Mouse (Mus musculus) thymus, adult 2 months (tissue): ENCODE measurements around the gene Nup35.

Source experiments
- CTCF ChIP-seq: fragments of 200-500 bp; IDR thresholded peaks from 2 replicates; pipeline ENCODE4 v1.5.1; 2012; ENCODE audit warnings: mild to moderate bottlenecking, control low read depth, low read length, moderate library complexity, borderline replicate concordance; ENCODE audit not compliant: control insufficient read depth, poor library complexity, insufficient read depth; ENCODE audit errors: extremely low read depth
- POLR2A ChIP-seq: fragments of 200-500 bp; IDR thresholded peaks from 2 replicates; pipeline ENCODE4 v1.6.1; 2012; ENCODE audit warnings: mild to moderate bottlenecking, low read length, control low read depth, moderate library complexity; ENCODE audit not compliant: control insufficient read depth, poor library complexity, insufficient read depth; ENCODE audit errors: extremely low read depth

DNA sequence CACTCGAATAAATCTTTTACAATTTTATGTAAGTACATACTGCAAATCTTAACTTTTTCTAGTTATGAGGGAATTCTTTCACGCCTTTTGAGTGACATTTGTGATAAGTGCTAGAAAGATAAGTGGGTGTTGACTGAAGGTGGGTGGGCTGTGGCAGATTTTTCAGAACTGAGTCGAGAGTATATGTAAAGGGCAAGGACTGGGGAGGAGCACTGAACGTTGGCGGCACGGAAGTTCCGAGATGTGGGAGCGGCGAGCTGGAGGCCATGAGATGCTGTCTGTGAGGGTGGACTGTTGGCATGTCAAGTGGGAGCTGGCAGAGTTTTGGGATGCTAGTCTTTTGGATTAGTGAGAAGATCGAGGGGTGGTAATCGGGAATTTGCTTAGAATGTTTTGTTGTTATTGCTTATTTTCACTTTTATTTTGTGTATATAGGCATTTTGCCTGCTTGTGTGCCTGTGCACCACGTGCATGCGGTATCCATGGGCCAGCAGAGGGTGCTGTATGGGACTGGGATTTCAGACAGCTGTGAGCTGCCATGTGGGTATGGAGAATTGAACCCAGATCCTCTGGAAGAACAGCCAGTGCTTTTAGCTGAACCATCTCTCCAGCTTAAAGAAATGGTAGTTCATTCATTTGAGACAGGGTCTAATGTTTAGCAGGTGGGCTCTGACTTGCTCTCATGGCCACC is 15.4 kb downstream of the Nup35 start:
- no peak for TF ChIP-seq CTCF
- no peak for TF ChIP-seq POLR2A
